Mouse (Mus musculus): ENCODE data around the gene Kcnq1.

DNA sequence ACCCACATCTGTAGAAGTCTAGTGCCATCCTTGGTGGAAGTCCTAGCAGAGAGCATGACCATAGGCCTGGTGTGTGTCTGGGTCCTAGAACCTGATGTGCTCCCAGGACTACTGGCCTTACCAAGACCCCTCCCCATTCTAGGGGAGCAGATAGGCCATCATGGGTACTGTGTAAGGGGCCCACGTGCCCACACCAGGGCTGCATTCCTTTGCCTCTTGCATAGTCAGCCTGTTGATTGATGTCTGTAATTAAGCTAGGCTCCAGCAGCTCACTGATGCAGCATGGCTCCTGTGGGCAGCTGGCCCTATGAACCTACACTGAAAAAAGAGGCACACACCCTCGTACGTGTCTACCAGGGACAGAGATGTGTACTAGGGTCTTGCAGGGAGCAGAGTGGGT is 157.4 kb downstream of the Kcnq1 start:
- TF ChIP-seq POLR2A (IDR thresholded peaks at IDR 0.05; ENCODE audit: borderline replicate concordance, insufficient read depth, low read length), result no peak
- TF ChIP-seq CTCF (IDR thresholded peaks at IDR 0.05; ENCODE audit: borderline replicate concordance, insufficient read depth, low read depth, low read length), result no peak
